In the genomic region with DNA sequence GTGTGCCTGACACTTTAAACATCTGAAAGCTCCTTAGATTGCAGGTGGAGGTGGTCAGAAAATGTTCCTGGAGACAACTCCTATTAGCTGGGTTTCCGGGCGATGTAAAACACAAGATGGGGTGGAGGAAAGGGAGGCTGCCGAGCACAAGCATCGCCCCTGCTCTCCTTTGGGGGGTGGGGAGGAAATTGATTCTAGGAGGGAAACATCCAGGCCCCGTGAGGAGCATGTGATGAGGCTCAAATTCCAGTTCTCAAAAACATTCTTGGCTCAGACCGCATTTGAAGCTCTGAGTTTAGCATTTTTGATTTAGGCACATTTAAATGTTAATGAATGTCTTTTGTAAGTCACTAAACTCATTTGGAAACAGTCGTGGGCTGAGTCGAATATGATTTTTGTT, we compare ENCODE assay signal across 13 mouse cellular contexts.
DNase-seq lines count a peak whose midpoint lies in the region; ATAC-seq and TF ChIP-seq lines count a peak whose summit lies in the region.
"Had no signal": no experiment of that assay in that cellular context is flagged by ENCODE, and none has a peak within 500 bp of the region (broad histone marks: within the 10 kb centered on the region; RNA-seq: fewer than 3 reads in every experiment).

No protein-coding gene starts in this region.

- no peak overlapping the region for H3K4me3 ChIP-seq in kidney, embryonic 14.5 days (ENCODE audit: low read length)
- H3K4me3 ChIP-seq in E14TG2a.4 (replicated peaks; ENCODE audit: low read length): peak overlapping the region; percentile 67; the same call in 1 of the 2 replicates
- H3K4me3 ChIP-seq in embryonic facial prominence, embryonic 14.5 days (ENCODE audit: low read depth, low read length): no peak overlapping the region
- H3K4me3 ChIP-seq: heart, embryonic 10.5 days; liver, embryonic 13.5 days; neural tube, embryonic 12.5 days had no signal

- WGBS in kidney, embryonic 14.5 days: 22% methylated on average over 8 of the region's 8 CpGs
- 24% methylated on average over 8 of the region's 8 CpGs for WGBS in embryonic facial prominence, embryonic 14.5 days

- ATAC-seq in kidney, embryonic 14.5 days (ENCODE audit: low FRiP score, low TSS enrichment): no peak
- ATAC-seq in embryonic facial prominence, embryonic 14.5 days (ENCODE audit: low read depth): no peak

- no peaks in the 10 kb centered on the region for H3K36me3 ChIP-seq in kidney, embryonic 14.5 days (ENCODE audit: control insufficient read depth, insufficient read depth, low read length)
- H3K36me3 ChIP-seq in E14TG2a.4 (ENCODE audit: insufficient read depth, low read length): no peaks in the 10 kb centered on the region
- no peaks in the 10 kb centered on the region for H3K36me3 ChIP-seq in embryonic facial prominence, embryonic 14.5 days (ENCODE audit: control insufficient read depth, insufficient read depth, low read length)
- H3K36me3 ChIP-seq: heart, embryonic 10.5 days; liver, embryonic 13.5 days; neural tube, embryonic 12.5 days had no signal

- no peak overlapping the region for H3K27ac ChIP-seq in kidney, embryonic 14.5 days (ENCODE audit: low read depth, low read length)
- H3K27ac ChIP-seq in embryonic facial prominence, embryonic 14.5 days (replicated peaks; ENCODE audit: low read depth, low read length): no peak overlapping the region
- H3K27ac ChIP-seq: heart, embryonic 10.5 days; liver, embryonic 13.5 days; neural tube, embryonic 12.5 days had no signal

- H3K4me1 ChIP-seq in kidney, embryonic 14.5 days (ENCODE audit: control insufficient read depth, insufficient read depth, low read length): peaks cover 27% of the 10 kb centered on the region
- peaks cover 94% of the 10 kb centered on the region for H3K4me1 ChIP-seq in E14TG2a.4 (replicated peaks; ENCODE audit: low read depth, low read length)
- peaks cover 34% of the 10 kb centered on the region for H3K4me1 ChIP-seq in embryonic facial prominence, embryonic 14.5 days (ENCODE audit: control insufficient read depth, insufficient read depth, low read length)

- H3K4me2 ChIP-seq in kidney, embryonic 14.5 days (replicated peaks; ENCODE audit: low read depth, low read length): no peak overlapping the region
- H3K4me2 ChIP-seq in embryonic facial prominence, embryonic 14.5 days (ENCODE audit: low read depth, low read length): 0 out of 2 replicates have a peak overlapping the region, but pooled peaks have one; percentile 50
- H3K4me2 ChIP-seq: liver, embryonic 13.5 days had no signal

- no peak for TF ChIP-seq CTCF in E14TG2a.4 (conservative IDR thresholded peaks at IDR 0.05; ENCODE audit: low read length)

- H3K9ac ChIP-seq in kidney, embryonic 14.5 days (ENCODE audit: low read depth, low read length): no peak overlapping the region
- no peak overlapping the region for H3K9ac ChIP-seq in embryonic facial prominence, embryonic 14.5 days (ENCODE audit: low read depth, low read length)
- H3K9ac ChIP-seq: liver, embryonic 13.5 days; neural tube, embryonic 12.5 days had no signal

- DNase-seq in kidney, adult 11 months: peak; percentile 50
- peak; percentile 63 for DNase-seq in ES-CJ7 (ENCODE audit: low read depth, low spot score)
- peak; percentile 65 for DNase-seq in embryonic facial prominence, embryonic 14.5 days (ENCODE audit: low spot score)
- no peak for DNase-seq in cerebellum, postnatal 25 days
- no peak for DNase-seq in urinary bladder, adult 18-20 months (ENCODE audit: low spot score in 2 of 2)
- DNase-seq: adrenal gland, postnatal 14 days; heart, postnatal 36 days; liver, embryonic 13.5 days; lung, postnatal 14 days had no signal

- H3K27me3 ChIP-seq in kidney, embryonic 14.5 days (ENCODE audit: control insufficient read depth, insufficient read depth, low read length): 0 out of 2 replicates have a peak, but pooled peaks cover 3% of the 10 kb centered on the region
- peaks cover 20% of the 10 kb centered on the region for H3K27me3 ChIP-seq in E14TG2a.4 (ENCODE audit: insufficient read depth, low read length)
- 0 out of 2 replicates have a peak, but pooled peaks cover 3% of the 10 kb centered on the region for H3K27me3 ChIP-seq in embryonic facial prominence, embryonic 14.5 days (replicated peaks; ENCODE audit: control insufficient read depth, insufficient read depth, low read length)

- H3K9me3 ChIP-seq in kidney, embryonic 14.5 days (ENCODE audit: control insufficient read depth, low read length): no peaks in the 10 kb centered on the region
- no peaks in the 10 kb centered on the region for H3K9me3 ChIP-seq in E14TG2a.4 (ENCODE audit: low read length)
- no peaks in the 10 kb centered on the region for H3K9me3 ChIP-seq in embryonic facial prominence, embryonic 14.5 days (ENCODE audit: control insufficient read depth, low read length)
- H3K9me3 ChIP-seq: heart, embryonic 10.5 days; liver, embryonic 13.5 days; neural tube, embryonic 12.5 days had no signal

Comparison
In these comparisons a context has a peak if more than half of its experiments do, and no peak if none do; other contexts are left out.
1. DNase-seq: peak in kidney, adult 11 months (single experiment), ES-CJ7 (single experiment) and embryonic facial prominence, embryonic 14.5 days (single experiment); none in cerebellum, postnatal 25 days (0 of 2) and urinary bladder, adult 18-20 months (0 of 2).